In genomic region chr1:58156747-58157146, GRCm38 (mm10) we compare ENCODE assay signal across 9 mouse cellular contexts. TPM values are rescaled to one million over a fixed set of nuclear protein-coding genes. Genes with fewer than 3 reads are reported as not detected.
A peak's percentile ranks its signal among the peaks of the same experiment; 100 is the strongest.
DNase-seq lines count a peak whose midpoint lies in the region; ATAC-seq lines count a peak whose summit lies in the region.
"Had no signal": no experiment of that assay in that cellular context is flagged by ENCODE, and none has a peak within 500 bp of the region (broad histone marks: within the 10 kb centered on the region; RNA-seq: fewer than 3 reads in every experiment).

No protein-coding gene starts in this region.

- H3K4me2 ChIP-seq in neural tube, embryonic 15.5 days = no peak overlapping the region
- H3K4me2 ChIP-seq: limb, embryonic 15.5 days had no signal

- no peak overlapping the region for H3K4me3 ChIP-seq in neural tube, embryonic 15.5 days (replicated peaks)
- H3K4me3 ChIP-seq: limb, embryonic 15.5 days had no signal

- no peaks in the 10 kb centered on the region for H3K27me3 ChIP-seq in neural tube, embryonic 15.5 days (replicated peaks)
- H3K27me3 ChIP-seq: limb, embryonic 15.5 days had no signal

- intact Hi-C loops in heart, postnatal 10 days (cut with DNase I) = loop anchor here (1.0 to 2.0 kb wide), 2 partner anchors 115 to 140 kb away; no protein-coding TSS in a partner anchor

- no peaks in the 10 kb centered on the region for H3K36me3 ChIP-seq in neural tube, embryonic 15.5 days
- H3K36me3 ChIP-seq: limb, embryonic 15.5 days had no signal

- 0 out of 2 replicates have a peak overlapping the region, but pooled peaks have one; percentile 10 for H3K27ac ChIP-seq in neural tube, embryonic 15.5 days (replicated peaks)
- H3K27ac ChIP-seq: limb, embryonic 15.5 days had no signal

- no peak overlapping the region for H3K9ac ChIP-seq in neural tube, embryonic 15.5 days (replicated peaks)
- H3K9ac ChIP-seq: limb, embryonic 15.5 days had no signal

- no peaks in the 10 kb centered on the region for H3K9me3 ChIP-seq in neural tube, embryonic 15.5 days (replicated peaks)
- H3K9me3 ChIP-seq: limb, embryonic 15.5 days had no signal

- no peaks in the 10 kb centered on the region for H3K4me1 ChIP-seq in neural tube, embryonic 15.5 days
- H3K4me1 ChIP-seq: limb, embryonic 15.5 days had no signal

- peak; percentile 33 to 68 for DNase-seq in heart, postnatal 10 days
- no peak for DNase-seq in heart, adult 11 months
- DNase-seq in CD4-positive helper T cell, adult 2 months (ENCODE audit: low read depth, low spot score) = peak; percentile 40
- DNase-seq in adrenal gland, postnatal 14 days = peak; percentile 76
- peak; percentile 20 to 78 for DNase-seq in layer of hippocampus, postnatal 25 days (ENCODE audit: extremely low spot score in 1 of 2, low spot score in 1 of 2)
- DNase-seq in c-Kit-positive CD71-positive TER-119-positive erythroid progenitor cells, embryonic 14.5 days (ENCODE audit: low spot score) = no peak

- 51% methylated on average over 5 of the region's 5 CpGs for WGBS in neural tube, embryonic 15.5 days

- peak; percentile 50 for ATAC-seq in granulocyte monocyte progenitor cell, adult 5-6 weeks (replicated peaks; ENCODE audit: poor library complexity, severe bottlenecking)
- peak; percentile 83 for ATAC-seq in neural tube, embryonic 15.5 days (ENCODE audit: low FRiP score)

RNA-seq across cellular contexts. Expression of gene Aox3, which starts 43.8 kb away (rescaled TPM):
- under 1 TPM; 0.22 to 0.47 TPM for total RNA-seq in heart, postnatal 10 days (2021)
- 2.7 and 8.4 TPM in 2 replicates for total RNA-seq in adrenal gland, postnatal 14 days (2021)
- total RNA-seq in granulocyte monocyte progenitor cell, adult 5-6 weeks (2014; fragmentation: Nextera tagmentation) = not detected in 2 replicates
- total RNA-seq in granulocyte monocyte progenitor cell, adult 5-6 weeks (2017) = 0.10 and 0.17 TPM in 2 replicates
- 1 to 10 TPM; 2.1 to 2.5 TPM for total RNA-seq in layer of hippocampus, postnatal 25 days (2021)
- polyA plus RNA-seq in neural tube, embryonic 15.5 days (2015; fragmentation: Nextera tagmentation; extraction: Ambion mirVana) = 0.51 and 0.66 TPM in 2 replicates

RNA-seq across cellular contexts. Expression of gene Aox4, which starts 53.5 kb away (rescaled TPM):
- total RNA-seq in heart, postnatal 10 days (2021) = not detected
- 0.07 and 0.08 TPM in 2 replicates for total RNA-seq in adrenal gland, postnatal 14 days (2021)
- not detected in 2 replicates for total RNA-seq in granulocyte monocyte progenitor cell, adult 5-6 weeks (2014; fragmentation: Nextera tagmentation)
- total RNA-seq in granulocyte monocyte progenitor cell, adult 5-6 weeks (2017) = not detected in 2 replicates
- 1 to 10 TPM; 1.6 to 2.2 TPM for total RNA-seq in layer of hippocampus, postnatal 25 days (2021)
- polyA plus RNA-seq in neural tube, embryonic 15.5 days (2015; fragmentation: Nextera tagmentation; extraction: Ambion mirVana) = 0.42 and 0.68 TPM in 2 replicates

Comparison
In these comparisons a context has a peak if more than half of its experiments do, and no peak if none do; other contexts are left out.
1. DNase-seq: peak in heart, postnatal 10 days (2 of 2), CD4-positive helper T cell, adult 2 months (single experiment), adrenal gland, postnatal 14 days (single experiment) and layer of hippocampus, postnatal 25 days (2 of 2); none in heart, adult 11 months (single experiment) and c-Kit-positive CD71-positive TER-119-positive erythroid progenitor cells, embryonic 14.5 days (single experiment).